Mouse (Mus musculus): ENCODE results near the gene Cd27.

DNA sequence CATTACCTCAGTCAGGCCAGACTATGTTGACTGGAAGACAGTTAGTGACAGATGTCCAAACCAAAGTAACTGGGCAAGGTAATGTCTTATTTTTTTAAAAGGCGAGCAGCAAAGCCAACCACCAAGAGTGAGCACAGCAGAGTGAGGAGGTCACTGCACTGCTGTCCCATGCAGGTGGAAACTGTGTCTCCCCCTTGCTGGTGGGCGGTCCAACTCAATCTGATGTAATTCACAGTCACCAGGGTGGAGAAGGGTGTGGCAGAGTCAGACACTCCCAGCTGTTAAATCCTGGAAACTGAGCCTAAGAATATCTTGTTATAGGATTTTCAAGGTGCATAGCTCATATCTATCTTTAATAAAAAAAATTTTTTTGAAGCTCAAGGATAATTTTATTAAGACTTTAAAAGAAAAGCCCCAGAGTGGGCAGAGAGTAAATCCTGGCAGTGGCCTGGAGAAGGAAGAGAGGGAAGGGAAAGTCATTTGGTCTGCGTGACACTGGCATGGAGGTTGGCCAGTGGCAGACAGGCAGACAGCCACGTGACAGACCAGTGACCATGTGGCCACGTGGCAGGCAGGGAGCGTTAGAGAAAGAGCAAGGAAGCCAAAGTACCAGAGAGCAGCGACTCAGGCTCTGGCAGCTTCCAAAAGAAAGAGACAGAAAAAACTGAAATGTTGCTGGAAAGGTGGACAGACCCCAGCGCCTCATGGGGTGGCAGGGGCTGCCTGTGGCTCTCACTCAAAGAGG, 19.6 kb upstream of the Cd27 start:
- no peak for TF ChIP-seq CTCF (IDR thresholded peaks at IDR 0.05; ENCODE audit: extremely low read depth, insufficient read depth, low read length)
- TF ChIP-seq POLR2A (IDR thresholded peaks at IDR 0.05; ENCODE audit: extremely low read depth, insufficient read depth, low read length): no peak
